Mouse (Mus musculus): ENCODE measurements at regions not wholly inside any gene's neighbourhood (a gene's known extent, or its start where the extent isn't known, plus 50 kb on each side); places are given as distances from the start of the nearest gene placed in this dataset.

DNA sequence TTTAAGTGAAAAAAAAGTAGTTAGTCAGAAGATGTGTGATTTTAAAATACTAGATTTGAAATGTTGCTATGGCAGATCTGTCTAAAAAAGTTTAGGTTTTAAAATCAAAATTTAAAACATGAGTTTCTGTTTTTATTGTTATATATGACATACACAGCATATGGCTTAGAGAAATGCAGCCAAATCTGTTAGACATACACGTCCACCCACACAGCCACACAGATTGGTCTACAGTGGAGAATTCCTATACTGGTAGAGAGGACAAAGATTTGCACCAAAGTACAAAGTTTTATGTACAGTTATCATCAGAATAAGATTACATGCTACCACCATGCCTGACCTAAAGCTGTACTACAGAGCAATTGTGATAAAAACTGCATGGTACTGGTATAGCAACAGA, 87.1 kb upstream of the Parp8 start:
- no peak overlapping the region for H3K9ac ChIP-seq (ENCODE audit: low read length)
- WGBS: 90% methylated on average over 1 of the region's 1 CpGs
- H3K4me3 ChIP-seq (ENCODE audit: low read depth, low read length): no peak overlapping the region
- no peaks in the 10 kb centered on the region for H3K4me1 ChIP-seq (ENCODE audit: control insufficient read depth, insufficient read depth, low read length)
- ATAC-seq: no peak
- DNase-seq (ENCODE audit: low spot score): no peak
- H3K27ac ChIP-seq (ENCODE audit: low read depth, low read length): no peak overlapping the region
- no peak overlapping the region for H3K4me2 ChIP-seq (ENCODE audit: low read length)
- no peaks in the 10 kb centered on the region for H3K9me3 ChIP-seq (replicated peaks; ENCODE audit: control insufficient read depth, low read length)
- H3K36me3 ChIP-seq (ENCODE audit: control insufficient read depth, insufficient read depth, low read length): no peaks in the 10 kb centered on the region
- no peaks in the 10 kb centered on the region for H3K27me3 ChIP-seq (replicated peaks; ENCODE audit: control insufficient read depth, insufficient read depth, low read length)

DNA sequence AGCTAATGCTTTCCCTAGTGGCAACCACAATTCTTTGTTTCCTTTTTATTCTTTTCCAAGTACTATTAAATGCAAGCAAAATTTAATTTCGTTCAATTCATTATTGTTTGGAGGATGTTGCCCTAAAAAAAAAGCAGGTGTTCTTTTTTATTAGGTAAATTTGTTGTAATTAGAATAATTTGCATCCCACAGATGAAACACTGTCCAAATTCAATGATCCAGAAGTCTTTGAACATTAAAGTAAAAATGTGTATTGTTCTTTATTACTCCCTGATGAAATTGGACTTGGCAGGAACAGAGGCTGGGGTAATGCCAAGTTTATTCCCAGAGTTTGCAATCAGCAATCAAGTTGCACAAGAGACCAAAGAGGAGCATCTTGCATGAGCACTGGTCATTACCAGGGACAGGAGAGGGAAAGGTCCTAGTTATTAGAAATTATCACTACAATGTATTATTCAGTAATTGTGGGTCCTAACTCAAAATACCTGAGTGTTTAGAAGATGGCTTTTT, 79.9 kb upstream of the Parp8 start:
- 28% methylated on average over 1 of the region's 1 CpGs for WGBS
- peak; percentile 27 for DNase-seq (ENCODE audit: low spot score)
- no peaks in the 10 kb centered on the region for H3K9me3 ChIP-seq (replicated peaks; ENCODE audit: control insufficient read depth, low read length)
- no peak overlapping the region for H3K4me3 ChIP-seq (ENCODE audit: low read depth, low read length)
- no peaks in the 10 kb centered on the region for H3K27me3 ChIP-seq (replicated peaks; ENCODE audit: control insufficient read depth, insufficient read depth, low read length)
- ATAC-seq: no peak
- H3K27ac ChIP-seq (ENCODE audit: low read depth, low read length): no peak overlapping the region
- H3K36me3 ChIP-seq (ENCODE audit: control insufficient read depth, insufficient read depth, low read length): no peaks in the 10 kb centered on the region
- H3K9ac ChIP-seq (ENCODE audit: low read length): no peak overlapping the region
- H3K4me1 ChIP-seq (ENCODE audit: control insufficient read depth, insufficient read depth, low read length): no peaks in the 10 kb centered on the region
- H3K4me2 ChIP-seq (ENCODE audit: low read length): no peak overlapping the region

DNA sequence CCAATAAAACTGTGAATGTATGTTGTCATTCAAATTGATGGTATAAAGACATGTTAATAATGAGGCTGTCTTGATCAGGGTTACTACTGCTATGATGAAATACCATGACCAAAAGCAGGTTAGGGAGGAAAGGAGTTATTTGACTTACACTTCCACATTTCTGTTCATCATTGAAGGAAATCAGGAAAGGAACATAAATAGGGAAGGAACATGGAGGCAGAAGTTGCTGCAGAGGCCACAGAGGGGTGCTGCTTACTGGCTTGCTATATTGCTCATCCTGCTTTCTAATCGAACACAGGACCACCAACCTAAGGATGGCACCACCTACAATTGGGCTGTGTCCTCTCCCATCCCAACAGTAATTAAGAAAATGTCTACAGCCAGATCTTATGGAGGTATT, 69.4 kb upstream of the Parp8 start:
- no peak overlapping the region for H3K9ac ChIP-seq (ENCODE audit: low read length)
- no peaks in the 10 kb centered on the region for H3K9me3 ChIP-seq (replicated peaks; ENCODE audit: control insufficient read depth, low read length)
- H3K27ac ChIP-seq (ENCODE audit: low read depth, low read length): no peak overlapping the region
- no peak overlapping the region for H3K4me3 ChIP-seq (ENCODE audit: low read depth, low read length)
- ATAC-seq (no peak), DNase-seq (ENCODE audit: low spot score) (no peak)
- WGBS: 68% methylated on average over 1 of the region's 1 CpGs
- H3K4me2 ChIP-seq (ENCODE audit: low read length): no peak overlapping the region
- no peaks in the 10 kb centered on the region for H3K27me3 ChIP-seq (replicated peaks; ENCODE audit: control insufficient read depth, insufficient read depth, low read length)
- H3K4me1 ChIP-seq (ENCODE audit: control insufficient read depth, insufficient read depth, low read length): no peaks in the 10 kb centered on the region
- H3K36me3 ChIP-seq (ENCODE audit: control insufficient read depth, insufficient read depth, low read length): no peaks in the 10 kb centered on the region

DNA sequence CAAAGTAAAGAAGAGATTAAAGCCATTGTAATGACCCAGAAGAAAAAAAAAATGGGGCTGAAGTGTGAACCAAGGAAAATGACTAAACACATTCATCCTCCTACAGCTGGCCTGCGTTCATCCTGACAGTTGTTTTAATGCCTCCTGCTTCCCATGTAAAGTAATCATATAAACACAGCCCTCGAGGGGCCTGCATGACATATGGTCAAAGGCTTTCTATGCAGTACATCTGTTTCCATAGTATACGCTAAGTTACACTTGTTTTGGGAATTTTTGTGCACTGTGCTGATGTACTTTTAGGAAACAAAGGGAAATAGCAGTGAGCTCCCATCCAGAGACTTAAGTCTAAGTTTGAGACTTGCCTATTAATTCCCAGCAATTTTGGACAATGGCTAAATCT, 63.3 kb upstream of the Parp8 start:
- H3K9me3 ChIP-seq (replicated peaks; ENCODE audit: control insufficient read depth, low read length): no peaks in the 10 kb centered on the region
- DNase-seq (ENCODE audit: low spot score) (no peak), ATAC-seq (no peak)
- no peak overlapping the region for H3K9ac ChIP-seq (ENCODE audit: low read length)
- no peaks in the 10 kb centered on the region for H3K27me3 ChIP-seq (replicated peaks; ENCODE audit: control insufficient read depth, insufficient read depth, low read length)
- WGBS: 69% methylated on average over 3 of the region's 3 CpGs
- no peak overlapping the region for H3K4me3 ChIP-seq (ENCODE audit: low read depth, low read length)
- no peak overlapping the region for H3K27ac ChIP-seq (ENCODE audit: low read depth, low read length)
- no peaks in the 10 kb centered on the region for H3K4me1 ChIP-seq (ENCODE audit: control insufficient read depth, insufficient read depth, low read length)
- H3K4me2 ChIP-seq (ENCODE audit: low read length): no peak overlapping the region
- no peaks in the 10 kb centered on the region for H3K36me3 ChIP-seq (ENCODE audit: control insufficient read depth, insufficient read depth, low read length)

DNA sequence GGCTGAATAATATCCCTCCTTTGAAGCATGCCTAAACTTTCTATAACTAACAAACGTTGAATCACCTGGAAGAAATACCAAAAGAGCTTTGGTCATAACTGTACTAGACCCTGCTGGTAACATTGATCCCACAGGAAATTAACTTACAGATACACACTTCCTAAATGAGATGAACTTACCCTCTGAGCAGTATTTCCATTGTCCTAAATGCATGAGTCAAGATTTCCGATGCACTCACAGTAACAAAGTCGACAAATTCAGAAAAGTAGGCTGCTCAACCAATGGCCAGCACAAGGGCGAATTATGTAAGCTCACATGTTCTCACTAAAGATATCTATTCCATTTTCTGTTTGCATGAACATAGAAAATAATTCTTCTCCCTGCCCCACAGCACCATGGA, 57.4 kb upstream of the Parp8 start:
- Histone ChIP-seq H3K9me3 (replicated peaks; ENCODE audit: control insufficient read depth, low read length) (no peaks in the 10 kb centered on the region), H3K27ac (ENCODE audit: low read depth, low read length) (no peak overlapping the region), H3K4me2 (ENCODE audit: low read length) (no peak overlapping the region), H3K4me3 (ENCODE audit: low read depth, low read length) (no peak overlapping the region), H3K4me1 (ENCODE audit: control insufficient read depth, insufficient read depth, low read length) (no peaks in the 10 kb centered on the region), H3K36me3 (ENCODE audit: control insufficient read depth, insufficient read depth, low read length) (no peaks in the 10 kb centered on the region), H3K27me3 (replicated peaks; ENCODE audit: control insufficient read depth, insufficient read depth, low read length) (no peaks in the 10 kb centered on the region), H3K9ac (ENCODE audit: low read length) (no peak overlapping the region)
- no peak for DNase-seq (ENCODE audit: low spot score)
- 92% methylated on average over 4 of the region's 4 CpGs for WGBS
- no peak for ATAC-seq

DNA sequence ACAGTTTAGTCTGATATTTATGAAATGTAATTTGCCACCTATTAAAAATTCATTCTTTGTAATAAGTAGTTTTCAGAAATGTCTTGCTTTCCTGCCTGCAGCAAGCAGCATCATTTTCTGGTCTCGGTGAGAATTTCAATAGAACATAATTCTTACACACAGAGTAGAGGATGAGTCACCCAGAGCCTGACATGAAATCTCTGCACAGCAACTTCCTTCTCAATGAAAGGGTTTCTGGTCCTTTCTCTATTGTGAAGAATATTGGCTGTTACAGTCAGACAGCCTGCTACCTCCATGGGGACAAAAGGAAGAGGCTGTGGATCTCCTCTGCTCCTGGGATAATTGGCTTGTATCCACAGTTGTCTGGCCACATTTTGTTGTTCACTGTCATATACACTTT, 54.0 kb upstream of the Parp8 start:
- Histone ChIP-seq H3K4me1 (ENCODE audit: control insufficient read depth, insufficient read depth, low read length) (no peaks in the 10 kb centered on the region), H3K36me3 (ENCODE audit: control insufficient read depth, insufficient read depth, low read length) (no peaks in the 10 kb centered on the region), H3K9ac (ENCODE audit: low read length) (no peak overlapping the region), H3K27me3 (replicated peaks; ENCODE audit: control insufficient read depth, insufficient read depth, low read length) (no peaks in the 10 kb centered on the region), H3K4me2 (ENCODE audit: low read length) (no peak overlapping the region), H3K9me3 (replicated peaks; ENCODE audit: control insufficient read depth, low read length) (no peaks in the 10 kb centered on the region), H3K4me3 (ENCODE audit: low read depth, low read length) (no peak overlapping the region), H3K27ac (ENCODE audit: low read depth, low read length) (no peak overlapping the region)
- WGBS: 77% methylated on average over 1 of the region's 1 CpGs
- ATAC-seq: no peak
- DNase-seq (ENCODE audit: low spot score): no peak

All from forebrain, embryonic 14.5 days (tissue).